Mouse (Mus musculus) adrenal gland (tissue): Measurements from ENCODE around the gene E130308A19Rik.
"Not testable (repeated sequence)": the region's sequence is repeated elsewhere in the genome, so short reads cannot be mapped to it uniquely, and the experiment has no call there.

ENCODE experiments used
- intact Hi-C: fragments of 180-260 bp; cut with DNase I; formaldehyde crosslinking; loops from one replicate; pipeline ENCODE4 v1.15.1; 2025

The E130308A19Rik gene

DNA sequence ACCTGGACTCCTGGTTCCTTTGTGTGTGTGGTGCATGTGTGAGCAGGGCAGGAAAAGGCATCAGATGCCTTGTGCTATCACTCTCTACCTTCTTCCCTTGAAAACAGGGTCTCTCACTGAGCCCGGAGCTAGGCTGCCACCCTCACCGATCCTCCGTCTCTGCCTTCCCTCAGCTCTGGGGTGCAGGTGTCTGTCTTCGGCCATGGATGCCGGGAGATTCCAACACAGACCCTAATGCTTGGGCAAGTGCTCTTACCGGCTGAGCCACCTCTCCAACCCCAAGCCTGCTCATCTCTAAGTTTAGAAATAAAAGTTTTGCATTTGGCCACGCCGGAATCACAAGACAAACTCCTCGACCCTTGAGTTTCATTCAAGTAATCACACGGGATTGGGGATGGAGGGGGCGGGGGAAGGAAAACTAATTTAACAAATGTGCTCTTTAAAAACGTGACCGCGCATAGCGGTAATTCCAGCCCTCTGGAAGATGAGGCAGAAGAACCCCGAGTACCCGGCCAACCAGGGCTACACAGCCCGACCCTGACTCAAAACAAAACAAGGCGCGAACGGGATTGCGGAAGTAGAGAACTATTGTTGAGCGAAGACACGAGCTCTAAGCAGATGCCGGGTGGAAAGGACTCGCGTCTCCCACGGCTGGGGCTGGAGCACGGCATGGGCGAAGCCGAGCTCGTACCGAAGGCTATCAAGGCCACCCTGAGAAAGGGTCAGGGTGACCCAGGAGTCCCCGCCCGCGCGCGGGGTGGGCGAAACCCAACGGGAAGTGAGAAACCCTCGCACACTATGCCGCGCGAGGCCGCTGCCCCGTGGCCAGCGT lies 157.1 kb downstream of the E130308A19Rik start:
- intact Hi-C loops: loop anchor here (2.0 kb wide), 1 partner anchor 168 kb away; no protein-coding TSS in a partner anchor

DNA sequence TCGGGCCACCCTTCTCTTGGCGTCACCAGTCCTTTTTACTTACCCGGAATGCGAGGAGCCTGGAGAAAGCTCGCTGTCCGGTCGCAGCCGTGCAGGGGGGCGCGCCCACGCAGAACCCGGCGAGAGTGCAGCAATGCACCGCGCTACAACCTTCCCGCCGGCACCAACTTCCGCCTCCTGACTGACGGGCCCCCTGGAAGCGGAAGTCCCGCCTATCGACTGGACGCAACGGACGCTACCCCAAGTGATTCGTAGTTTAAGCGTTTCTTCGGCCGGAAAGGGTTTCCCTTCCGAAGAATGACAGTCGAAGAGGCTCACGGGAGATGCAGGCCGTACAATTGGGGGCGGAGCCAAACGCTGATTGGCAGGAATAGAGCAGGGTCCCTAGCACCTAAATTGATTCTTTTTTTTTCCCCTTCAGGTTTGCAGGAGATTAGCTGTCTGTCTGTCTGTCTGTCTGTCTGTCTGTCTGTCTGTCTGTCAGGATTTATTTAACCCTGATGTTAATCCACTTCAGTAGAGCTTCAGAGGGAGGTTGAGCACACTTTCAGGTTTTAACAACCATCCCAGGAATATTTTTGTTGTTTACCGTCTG lies 157.8 kb downstream of the E130308A19Rik start:
- intact Hi-C loops: loop anchor here (2.0 kb wide), 1 partner anchor 169 kb away; no protein-coding TSS in a partner anchor

DNA sequence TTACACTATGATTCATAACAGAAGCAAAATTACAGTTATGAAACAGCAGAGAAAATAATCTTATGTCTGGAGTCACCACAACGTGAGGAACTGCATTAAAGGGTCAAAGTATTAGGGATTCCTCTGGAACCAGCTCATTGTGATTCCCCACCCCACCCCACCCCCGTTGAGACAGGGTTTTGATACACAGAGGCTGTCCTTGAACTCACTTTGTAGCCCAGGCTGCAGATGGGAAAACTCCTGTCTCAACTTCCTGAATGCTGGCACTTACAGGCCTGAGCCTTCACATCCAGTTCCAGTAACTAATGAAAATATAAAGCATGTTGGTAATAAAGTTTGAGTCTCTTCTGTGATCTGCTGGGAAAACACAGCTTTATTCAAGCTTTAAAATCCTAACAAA lies 159.4 kb downstream of the E130308A19Rik start:
- intact Hi-C loops: loop anchor here (5.0 kb wide), 1 partner anchor 142 kb away; no protein-coding TSS in a partner anchor

DNA sequence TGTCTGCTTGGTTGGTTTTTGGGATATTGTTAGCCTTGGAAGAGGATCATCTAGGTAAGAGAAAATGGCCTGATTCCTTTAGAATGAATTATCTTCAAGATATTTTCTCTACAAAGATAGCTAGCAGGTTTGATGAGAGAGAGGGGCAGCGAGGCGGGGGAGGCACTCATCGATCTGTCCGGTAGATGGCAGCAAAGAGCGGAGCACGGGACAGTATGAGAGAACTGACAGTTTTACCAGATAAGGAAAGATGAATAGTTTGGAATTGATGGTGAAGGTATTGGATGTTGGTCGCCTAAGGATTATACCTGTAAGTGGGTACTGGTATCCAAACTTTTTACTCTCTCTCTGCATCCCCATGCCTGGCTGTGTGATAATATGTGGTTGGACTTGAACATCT lies 160.7 kb downstream of the E130308A19Rik start:
- intact Hi-C loops: loop anchor here (2.0 to 5.0 kb wide), 3 partner anchors 64 to 141 kb away; no protein-coding TSS in a partner anchor

DNA sequence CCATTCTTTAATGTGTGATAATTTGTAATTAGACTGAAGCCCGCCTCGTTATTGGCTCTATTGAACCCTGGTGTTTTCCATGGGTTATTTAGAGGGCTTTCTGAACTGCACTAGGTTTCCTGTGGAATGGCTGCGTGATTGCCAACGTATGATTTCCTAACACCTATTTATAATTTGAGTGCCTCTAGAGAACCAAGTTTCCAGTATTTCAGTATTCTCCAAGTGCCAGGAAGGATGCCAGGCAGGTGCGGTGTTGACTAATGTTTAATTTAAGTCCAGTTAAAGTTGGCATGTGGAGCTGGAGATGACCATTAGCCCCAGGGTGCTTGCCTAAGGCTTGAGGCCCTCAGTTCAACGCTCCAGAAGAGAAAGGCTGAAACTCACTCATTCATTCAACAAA lies 161.1 kb downstream of the E130308A19Rik start:
- intact Hi-C loops: loop anchor here (2.0 to 5.0 kb wide), 3 partner anchors 64 to 140 kb away; no protein-coding TSS in a partner anchor

DNA sequence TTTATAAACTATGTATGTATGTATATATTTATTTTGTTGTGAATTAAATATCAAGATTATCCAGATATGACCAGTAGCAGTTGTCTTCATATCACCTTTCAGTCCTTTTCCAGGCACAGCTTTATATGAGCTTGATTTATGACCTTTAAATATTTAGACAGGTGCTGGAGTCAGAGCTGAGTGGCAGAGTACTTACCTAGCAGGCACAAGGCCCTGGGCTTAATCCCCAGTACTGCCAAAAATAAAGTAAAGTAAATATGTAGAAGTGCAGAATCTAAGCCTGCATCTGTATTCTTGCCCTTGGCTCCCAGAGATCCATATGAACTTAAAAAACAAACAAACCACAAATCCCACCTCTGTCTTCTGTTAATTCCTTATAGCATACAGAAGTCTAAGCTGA lies 163.0 kb downstream of the E130308A19Rik start:
- intact Hi-C loops: loop anchor here (5.0 kb wide), 1 partner anchor 138 kb away; no protein-coding TSS in a partner anchor

DNA sequence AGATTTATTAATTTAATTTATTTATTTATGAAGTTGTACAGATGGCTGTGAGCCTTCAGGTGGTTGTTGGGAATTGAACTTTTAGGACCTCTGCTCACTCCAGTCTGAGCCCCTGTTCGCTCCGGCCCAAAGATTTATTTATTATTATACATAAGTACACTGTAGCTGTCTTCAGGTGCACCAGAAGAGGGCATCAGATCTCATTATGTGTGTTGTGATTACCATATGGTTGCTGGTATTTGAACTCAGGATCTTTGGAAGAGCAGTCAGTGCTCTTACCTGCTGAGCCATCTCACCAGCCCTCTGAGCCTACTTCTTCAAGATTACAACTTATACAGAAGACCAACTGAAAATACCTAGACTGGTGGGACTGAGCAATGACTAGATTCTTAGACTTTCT lies 167.6 kb downstream of the E130308A19Rik start:
- intact Hi-C loops: not testable (repeated sequence)

DNA sequence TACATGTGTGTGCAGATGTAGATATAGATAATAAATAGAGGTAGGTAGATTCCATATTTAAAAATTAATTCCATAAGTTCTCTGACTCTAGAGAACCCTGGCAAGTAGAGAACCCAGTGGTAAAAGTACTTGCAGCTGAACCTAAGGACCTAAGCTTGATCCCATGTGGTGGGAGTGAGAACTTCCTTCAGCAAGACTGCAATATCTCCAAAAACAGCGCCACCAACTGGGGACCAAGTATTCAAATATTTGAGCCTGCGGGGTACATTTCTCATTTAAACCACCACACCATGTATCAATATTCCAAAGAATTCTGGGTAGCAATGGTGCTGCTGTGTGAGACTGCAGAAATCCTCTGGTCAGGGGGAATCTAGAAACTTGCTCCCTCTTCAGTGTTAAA lies 168.1 kb downstream of the E130308A19Rik start:
- intact Hi-C loops: no loop called here

DNA sequence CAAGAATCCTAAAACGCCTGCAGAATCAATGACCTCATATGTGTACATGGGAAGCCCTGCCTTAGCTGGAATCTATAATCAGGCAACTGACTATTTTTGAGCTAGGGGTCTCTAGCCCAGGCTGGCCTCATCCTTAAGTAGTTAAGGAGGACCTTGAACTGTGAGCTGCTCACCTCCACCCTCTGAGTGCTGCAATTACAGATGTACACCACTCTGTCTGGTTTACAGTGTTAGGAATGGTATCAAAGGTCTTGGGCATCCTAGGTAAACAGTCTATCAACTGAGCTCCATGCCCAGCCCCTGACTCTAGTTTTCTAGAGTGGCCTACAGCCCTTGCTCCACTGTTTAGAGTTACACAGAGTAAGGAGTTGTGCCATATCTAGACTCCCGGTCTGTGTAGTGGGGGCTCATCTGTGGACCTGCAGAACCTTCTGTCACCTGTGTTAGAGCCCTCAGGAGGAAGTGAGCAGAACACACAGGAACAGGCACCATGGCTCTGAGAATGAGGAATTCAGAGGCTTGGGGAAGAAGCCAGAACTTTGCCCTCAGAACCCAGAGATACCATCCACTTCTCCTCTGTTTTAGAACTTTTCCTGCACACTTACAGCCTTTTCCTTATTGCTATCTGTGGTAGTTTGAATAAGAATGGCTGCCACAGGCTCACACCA lies 169.9 kb downstream of the E130308A19Rik start:
- intact Hi-C loops: no loop called here

DNA sequence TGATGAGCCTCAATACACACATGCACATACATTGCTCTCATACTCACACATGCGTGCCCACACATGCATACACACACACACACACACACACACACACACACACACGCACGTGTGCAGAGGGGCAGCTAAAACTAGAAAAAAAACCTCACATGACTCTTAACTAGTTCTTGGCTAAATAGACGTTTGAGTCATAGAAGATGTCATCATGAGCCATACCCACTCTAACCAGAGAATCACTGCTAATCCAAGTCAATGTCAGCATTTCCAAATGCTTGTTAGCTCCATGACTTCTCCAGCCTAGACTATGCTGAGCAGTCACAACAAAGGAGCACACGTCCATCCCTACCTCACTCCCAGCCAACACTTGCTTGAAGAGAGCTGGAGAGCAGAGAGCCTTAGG lies 174.2 kb downstream of the E130308A19Rik start:
- intact Hi-C loops: no loop called here

DNA sequence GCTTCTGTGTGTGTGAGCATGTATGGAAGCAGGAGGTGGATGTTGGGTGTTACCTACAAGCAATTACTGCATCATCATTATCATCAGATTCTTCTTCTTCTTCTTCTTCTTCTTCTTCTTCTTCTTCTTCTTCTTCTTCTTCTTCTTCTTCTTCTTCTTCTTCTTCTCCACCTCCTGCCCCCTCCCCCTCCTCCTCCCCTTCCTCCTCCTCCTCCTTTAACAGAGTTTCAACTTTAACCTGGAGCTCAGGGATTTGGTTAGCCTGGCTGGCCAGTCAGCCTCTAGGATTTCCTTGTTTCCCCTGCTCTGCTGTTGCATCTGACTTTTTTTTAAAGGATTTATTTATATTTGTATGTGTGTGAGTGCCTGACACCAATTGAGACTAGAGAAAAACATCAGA lies 175.5 kb downstream of the E130308A19Rik start, which contains the start of gene Inip:
TSS of gene Inip (minus strand) at position 101 of the 400 bp plus-strand sequence.
- intact Hi-C loops: no loop called here

DNA sequence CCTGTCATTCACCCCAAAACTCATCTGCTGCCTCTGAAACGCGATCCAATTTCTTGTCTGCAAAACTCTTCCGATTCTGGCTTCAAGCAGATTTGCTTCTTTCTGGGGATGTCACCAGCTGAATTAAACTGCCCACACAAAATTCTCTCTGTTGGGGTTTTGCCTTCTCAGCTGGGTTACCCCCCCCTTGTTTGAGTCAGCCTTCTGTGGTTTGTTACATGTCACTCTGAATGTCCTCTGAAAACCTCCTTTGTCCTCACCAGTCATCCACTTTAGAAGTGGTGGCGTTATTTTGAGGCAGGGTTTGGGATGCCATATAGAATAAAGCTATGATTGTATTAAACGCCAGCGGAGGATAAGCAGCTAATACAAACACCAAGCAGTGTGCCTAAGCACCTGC lies 176.1 kb downstream of the E130308A19Rik start:
- intact Hi-C loops: no loop called here

DNA sequence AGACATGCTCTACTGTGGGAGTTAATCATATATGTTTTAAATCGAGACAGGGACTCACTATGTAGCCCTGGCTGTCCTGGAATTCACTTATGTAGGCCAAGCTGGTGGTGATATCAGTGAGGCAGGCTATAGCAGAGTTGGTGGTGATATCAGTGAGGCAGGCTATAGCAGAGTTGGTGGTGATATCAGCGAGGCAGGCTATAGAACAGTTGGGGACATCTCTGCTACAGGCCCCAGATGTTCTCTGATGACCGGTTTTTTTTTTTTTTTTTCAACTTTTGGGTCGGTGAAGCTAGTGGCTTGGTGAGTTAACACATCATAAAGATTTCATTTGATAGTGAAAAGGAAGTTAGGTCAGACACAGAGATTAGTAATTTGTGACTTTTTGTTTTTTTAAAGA lies 176.8 kb downstream of the E130308A19Rik start:
- intact Hi-C loops: no loop called here

DNA sequence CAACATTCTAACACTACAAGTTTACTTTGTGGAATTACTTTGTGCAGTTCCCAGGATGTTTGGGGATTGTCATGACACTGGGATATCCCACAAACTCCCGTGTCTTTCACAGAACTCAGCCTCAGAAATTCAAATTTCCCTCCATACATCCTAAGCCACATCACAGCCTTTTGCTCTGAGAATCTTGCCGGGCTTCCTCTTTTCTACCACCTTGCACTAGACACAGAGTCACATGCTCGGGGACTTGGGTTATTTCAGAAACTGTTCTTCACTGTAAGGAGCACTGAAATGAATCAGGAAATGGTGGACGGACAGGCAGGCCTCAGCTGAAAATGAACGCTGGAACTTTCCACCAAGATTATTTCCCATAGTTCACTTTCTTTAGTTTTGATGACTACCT lies 177.3 kb downstream of the E130308A19Rik start:
- intact Hi-C loops: no loop called here

DNA sequence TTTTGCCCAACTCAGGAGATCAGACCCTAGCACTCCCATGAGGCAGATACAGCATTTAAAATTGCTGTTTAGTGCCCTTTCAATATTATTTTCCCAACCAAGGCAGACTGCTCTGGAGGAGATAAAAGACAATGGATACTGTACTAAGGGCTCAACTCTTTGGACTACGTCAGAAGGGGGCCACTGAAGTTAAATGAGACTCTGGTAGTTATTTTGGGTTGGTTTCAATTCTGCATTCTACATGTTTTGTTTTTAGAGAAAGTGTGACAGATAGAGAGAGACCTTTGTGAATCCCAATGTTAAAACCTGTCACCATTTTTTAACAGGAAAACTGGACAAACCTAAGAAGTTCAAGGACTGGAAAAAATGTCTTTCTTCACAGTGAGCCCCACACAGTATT lies 178.7 kb downstream of the E130308A19Rik start:
- intact Hi-C loops: loop anchor here (5.0 kb wide), 1 partner anchor 48 kb away; no protein-coding TSS in a partner anchor

DNA sequence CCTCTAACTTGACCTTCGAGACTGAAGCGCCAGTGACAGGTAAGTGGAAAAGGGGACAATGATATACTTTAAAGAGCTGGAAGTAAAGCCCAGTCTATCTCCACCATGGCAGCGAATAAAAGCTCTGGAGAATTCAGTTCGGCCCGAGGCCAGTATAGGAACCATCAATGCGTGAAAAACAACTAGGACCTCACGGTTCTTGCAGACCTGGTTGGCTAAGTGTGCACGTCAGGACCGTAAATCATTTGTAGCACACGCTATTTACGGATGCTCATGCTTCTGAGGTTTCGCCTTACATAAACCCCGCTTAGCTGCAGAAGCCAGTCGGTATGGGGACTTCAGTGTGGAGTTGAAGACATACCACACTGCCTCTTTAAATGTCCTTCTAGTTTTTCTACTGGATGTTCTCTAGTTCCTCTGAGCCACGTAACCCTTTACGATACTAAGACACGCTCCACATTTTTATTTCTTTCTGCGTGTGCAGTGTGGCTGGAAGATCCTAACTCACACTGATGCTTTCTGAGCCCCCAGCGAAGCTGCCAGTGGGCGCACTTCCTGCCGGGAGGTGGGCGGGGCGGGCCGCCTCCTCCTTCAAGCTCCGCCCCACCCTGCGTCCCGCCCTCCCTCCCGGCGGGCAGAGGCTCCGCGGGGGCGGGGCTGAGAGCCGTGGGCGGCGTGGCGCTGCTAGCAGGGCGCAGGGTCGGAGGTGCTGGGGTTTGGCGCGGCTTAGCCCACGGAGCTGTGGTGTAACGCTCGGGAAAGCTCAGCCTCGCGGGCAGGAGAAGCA lies 179.4 kb downstream of the E130308A19Rik start, which contains the start of gene Snx30:
TSS of gene Snx30 (plus strand) at position 660 of the 787 bp plus-strand sequence.
- intact Hi-C loops: loop anchor here (5.0 kb wide), 1 partner anchor 47 kb away; no protein-coding TSS in a partner anchor

DNA sequence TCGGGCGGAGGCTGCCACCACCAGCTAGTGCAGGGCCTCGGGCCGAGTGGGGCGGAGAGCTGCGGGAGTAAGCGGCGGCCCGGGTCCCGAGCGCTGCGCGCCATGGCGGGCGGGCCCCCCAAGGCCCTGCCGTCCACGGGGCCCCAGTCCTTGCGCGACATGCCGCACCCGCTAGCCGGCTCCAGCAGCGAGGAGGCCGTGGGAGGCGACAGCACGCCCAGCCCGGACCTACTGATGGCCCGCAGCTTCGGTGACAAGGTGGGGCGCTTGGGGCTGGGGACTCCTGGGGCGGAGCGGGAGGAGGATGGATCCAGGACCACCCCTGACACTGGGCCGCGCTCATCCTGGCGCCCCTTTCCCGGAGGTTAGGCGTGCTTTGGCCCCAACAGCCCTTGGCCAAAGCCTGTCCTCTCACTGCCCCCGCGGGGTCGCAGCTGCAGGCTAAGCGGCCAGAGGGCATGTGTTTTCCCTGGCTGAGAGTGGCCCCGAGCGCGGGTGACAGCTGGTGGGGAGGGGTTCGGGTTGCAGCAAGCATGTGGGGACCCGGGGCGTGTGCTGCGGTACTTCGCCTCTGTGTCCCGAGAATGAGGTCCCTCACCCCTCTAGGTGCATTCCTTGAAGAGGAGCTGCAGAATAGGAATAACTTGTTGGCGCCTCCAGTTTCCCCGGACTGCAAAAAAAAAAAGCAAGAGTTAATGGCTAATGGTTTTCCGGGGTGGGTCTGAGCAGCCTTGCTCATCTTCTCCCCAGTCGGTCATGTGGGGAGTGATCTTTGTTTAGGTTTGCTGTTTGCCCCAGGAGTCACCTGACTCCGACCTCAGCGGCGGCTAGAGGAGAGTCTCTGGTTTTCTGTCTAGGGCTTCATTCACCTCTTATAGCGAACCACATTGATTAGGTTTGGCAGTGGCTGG lies 180.2 kb downstream of the E130308A19Rik start:
- intact Hi-C loops: loop anchor here (5.0 kb wide), 1 partner anchor 46 kb away; no protein-coding TSS in a partner anchor

DNA sequence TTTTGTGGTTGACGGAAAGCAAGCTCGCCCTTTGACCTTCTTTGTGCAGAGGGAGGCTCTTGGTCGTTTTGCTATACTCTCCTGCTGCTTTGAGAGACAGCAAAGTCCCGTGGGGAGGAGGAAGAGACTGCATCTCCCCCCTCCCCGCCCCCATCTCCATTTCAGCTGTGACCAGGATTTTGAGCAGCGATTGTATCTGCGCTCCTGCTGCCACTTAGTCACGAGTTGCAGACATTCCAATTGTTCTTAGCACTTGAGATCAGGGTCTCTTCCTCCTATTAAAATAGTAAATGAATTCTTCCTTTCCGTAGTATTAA lies 180.8 kb downstream of the E130308A19Rik start:
- intact Hi-C loops: loop anchor here (5.0 kb wide), 1 partner anchor 45 kb away; no protein-coding TSS in a partner anchor

DNA sequence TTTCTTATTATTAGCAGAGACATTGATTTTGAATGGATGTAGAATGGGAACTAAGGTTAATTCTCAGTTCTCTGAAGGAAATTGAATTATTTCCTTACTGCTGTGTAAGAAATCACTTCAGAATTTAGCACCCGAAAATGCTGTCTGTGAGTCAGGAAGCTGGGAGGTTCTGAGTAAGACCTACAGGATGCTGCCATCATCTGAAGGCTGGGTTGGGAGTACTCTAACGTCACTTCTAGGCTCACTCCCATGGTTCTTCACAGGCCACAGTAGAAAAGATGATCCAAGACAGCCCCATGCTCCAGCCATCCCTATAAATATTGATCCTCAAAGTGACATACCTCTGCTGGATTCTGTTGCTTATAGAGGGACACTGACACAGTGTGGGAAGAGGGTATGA lies 181.5 kb downstream of the E130308A19Rik start:
- intact Hi-C loops: loop anchor here (5.0 kb wide), 1 partner anchor 45 kb away; no protein-coding TSS in a partner anchor
